Mouse (Mus musculus): ENCODE measurements around the gene Fuca2. TPM values are rescaled to one million over a fixed set of nuclear protein-coding genes. Genes with fewer than 3 reads are reported as not detected.
A peak's percentile ranks its signal among the peaks of the same experiment; 100 is the strongest.
"Not testable (repeated sequence)": the region's sequence is repeated elsewhere in the genome, so short reads cannot be mapped to it uniquely, and the experiment has no call there.

Fuca2 gene
- polyA plus RNA-seq, 1 experiment from 2014 or later = 64.0 TPM

- no peak for ATAC-seq (ENCODE audit: insufficient number of reproducible peaks, low FRiP score, low TSS enrichment, low read depth)
- no peak overlapping the region for H3K4me3 ChIP-seq
- peaks cover 4% of the 10 kb centered on the region; the same call in 1 of the 2 replicates for H3K4me1 ChIP-seq
- peaks cover 20% of the 10 kb centered on the region for H3K27me3 ChIP-seq
- no peaks in the 10 kb centered on the region for H3K9me3 ChIP-seq
- H3K27ac ChIP-seq = no peak overlapping the region
- no peaks in the 10 kb centered on the region for H3K36me3 ChIP-seq
- no peak overlapping the region for H3K9ac ChIP-seq
- 75% methylated on average over 6 of the region's 6 CpGs for WGBS
- H3K4me2 ChIP-seq = no peak overlapping the region
These were observed 20.0 kb upstream of the Fuca2 start for GRCm38 (mm10) chr10:13479341-13479740.

- Histone ChIP-seq H3K4me3 (no peak overlapping the region), H3K36me3 (no peaks in the 10 kb centered on the region), H3K9me3 (no peaks in the 10 kb centered on the region), H3K9ac (no peak overlapping the region), H3K27me3 (no peaks in the 10 kb centered on the region), H3K4me1 (no peaks in the 10 kb centered on the region), H3K4me2 (no peak overlapping the region), H3K27ac (no peak overlapping the region)
- 62% methylated on average over 4 of the region's 4 CpGs for WGBS
- no peak for ATAC-seq (ENCODE audit: insufficient number of reproducible peaks, low FRiP score, low TSS enrichment, low read depth)
These were observed 13.4 kb upstream of the Fuca2 start for GRCm38 (mm10) chr10:13485958-13486357.

- no peak overlapping the region for H3K4me2 ChIP-seq
- no peak for ATAC-seq (ENCODE audit: insufficient number of reproducible peaks, low FRiP score, low TSS enrichment, low read depth)
- H3K27me3 ChIP-seq = no peaks in the 10 kb centered on the region
- H3K4me3 ChIP-seq = no peak overlapping the region
- 70% methylated on average over 6 of the region's 6 CpGs for WGBS
- H3K36me3 ChIP-seq = no peaks in the 10 kb centered on the region
- H3K4me1 ChIP-seq = no peaks in the 10 kb centered on the region
- no peak overlapping the region for H3K9ac ChIP-seq
- H3K9me3 ChIP-seq = no peaks in the 10 kb centered on the region
- H3K27ac ChIP-seq = no peak overlapping the region
These were observed 9.7 kb upstream of the Fuca2 start for GRCm38 (mm10) chr10:13489671-13490070.

GRCm38 (mm10) chr10:13493978-13494686, 5.2 kb upstream of the Fuca2 start:
- H3K4me1 ChIP-seq = no peaks in the 10 kb centered on the region
- no peak overlapping the region for H3K27ac ChIP-seq
- no peak overlapping the region for H3K4me3 ChIP-seq
- no peak for ATAC-seq (ENCODE audit: insufficient number of reproducible peaks, low FRiP score, low TSS enrichment, low read depth)
- H3K9ac ChIP-seq = no peak overlapping the region
- no peaks in the 10 kb centered on the region for H3K27me3 ChIP-seq
- H3K9me3 ChIP-seq = no peaks in the 10 kb centered on the region
- WGBS = 85% methylated on average over 9 of the region's 9 CpGs
- H3K4me2 ChIP-seq = no peak overlapping the region
- no peaks in the 10 kb centered on the region for H3K36me3 ChIP-seq

DNA sequence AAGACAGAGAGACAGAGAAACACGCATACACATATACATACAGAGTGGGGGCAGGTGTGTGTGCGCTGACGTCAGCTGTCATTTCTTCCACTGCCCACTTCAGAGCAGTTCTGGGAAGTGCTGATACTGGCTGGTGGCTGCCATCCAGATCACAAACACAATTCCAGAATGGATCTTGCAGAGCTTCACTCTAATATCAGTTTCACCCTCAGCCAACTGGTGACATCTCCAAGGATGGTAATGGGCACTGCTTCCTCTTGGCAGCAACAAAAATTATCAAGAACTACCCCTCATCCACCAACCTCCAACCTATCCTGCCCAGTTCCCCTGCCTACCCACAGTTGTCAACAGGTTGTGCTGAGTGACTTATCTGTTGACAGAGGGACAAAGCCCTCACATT, 3.0 kb upstream of the Fuca2 start:
- ATAC-seq (ENCODE audit: insufficient number of reproducible peaks, low FRiP score, low TSS enrichment, low read depth) = no peak
- Histone ChIP-seq H3K4me2 (no peak overlapping the region), H3K27me3 (no peaks in the 10 kb centered on the region), H3K9ac (no peak overlapping the region), H3K9me3 (no peaks in the 10 kb centered on the region), H3K27ac (no peak overlapping the region), H3K4me3 (no peak overlapping the region), H3K36me3 (no peaks in the 10 kb centered on the region), H3K4me1 (0 out of 2 replicates have a peak, but pooled peaks cover 6% of the 10 kb centered on the region)
- 85% methylated on average over 3 of the region's 3 CpGs for WGBS

DNA sequence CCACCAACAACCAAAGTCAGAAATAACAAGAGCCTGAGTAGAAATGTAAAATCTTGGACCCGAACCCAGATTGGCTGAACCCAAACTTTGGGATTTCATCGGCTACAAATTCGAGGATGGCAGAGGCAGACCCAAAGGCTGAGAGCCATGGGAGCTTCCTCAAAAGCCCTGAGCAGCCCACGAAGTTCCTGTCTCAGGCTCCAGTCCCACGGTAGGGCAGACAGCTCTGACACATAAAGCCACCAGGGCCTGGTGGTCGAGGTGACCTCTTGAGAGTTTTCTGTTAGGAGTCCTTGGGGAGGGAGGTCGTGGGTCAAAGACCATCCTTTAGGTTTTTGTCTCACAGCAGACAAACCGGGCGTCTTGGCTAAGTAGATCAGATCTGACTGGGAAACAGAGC, 1.1 kb downstream of the Fuca2 start:
- peak overlapping the region; percentile 88 for H3K4me2 ChIP-seq
- H3K9ac ChIP-seq = no peak overlapping the region
- peak overlapping the region; percentile 60 for H3K4me3 ChIP-seq
- peaks cover 7% of the 10 kb centered on the region; the same call in 1 of the 2 replicates for H3K36me3 ChIP-seq
- peaks cover 11% of the 10 kb centered on the region; the same call in 1 of the 2 replicates for H3K4me1 ChIP-seq
- H3K27me3 ChIP-seq = no peaks in the 10 kb centered on the region
- no peak for ATAC-seq (ENCODE audit: insufficient number of reproducible peaks, low FRiP score, low TSS enrichment, low read depth)
- WGBS = 49% methylated on average over 9 of the region's 9 CpGs
- H3K27ac ChIP-seq = no peak overlapping the region
- no peaks in the 10 kb centered on the region for H3K9me3 ChIP-seq

DNA sequence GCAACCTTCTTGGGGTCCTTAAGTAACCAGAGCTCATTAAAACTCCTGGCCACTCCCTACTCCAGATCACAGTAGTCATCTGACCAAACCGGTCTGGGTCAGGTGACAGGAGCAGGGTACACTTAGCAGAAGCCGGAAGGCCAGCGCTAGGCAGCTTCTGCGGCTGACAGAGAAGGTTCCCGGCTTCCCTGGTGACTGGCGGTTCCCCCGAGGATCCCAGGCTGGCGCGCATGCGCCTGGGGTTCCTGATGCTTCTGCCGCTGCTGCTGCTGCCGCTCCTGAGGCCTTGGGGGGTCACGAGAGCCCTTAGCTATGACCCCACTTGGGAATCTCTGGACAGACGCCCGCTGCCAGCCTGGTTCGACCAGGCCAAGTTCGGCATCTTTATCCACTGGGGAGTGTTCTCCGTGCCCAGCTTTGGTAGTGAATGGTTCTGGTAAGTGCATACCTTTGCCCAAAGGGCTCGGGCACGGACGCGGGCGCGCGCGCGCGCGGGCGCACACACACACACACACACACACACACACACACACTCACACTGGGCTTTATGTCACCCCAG, 1.7 kb downstream of the Fuca2 start:
- Histone ChIP-seq H3K27me3 (no peaks in the 10 kb centered on the region), H3K4me3 (peak overlapping the region; percentile 60), H3K4me2 (peak overlapping the region; percentile 88), H3K36me3 (peaks cover 7% of the 10 kb centered on the region; the same call in 1 of the 2 replicates), H3K27ac (no peak overlapping the region), H3K9me3 (no peaks in the 10 kb centered on the region), H3K9ac (peak overlapping the region; percentile 52), H3K4me1 (peaks cover 11% of the 10 kb centered on the region; the same call in 1 of the 2 replicates)
- ATAC-seq (ENCODE audit: insufficient number of reproducible peaks, low FRiP score, low TSS enrichment, low read depth) = peak; percentile 73
- WGBS = 1% methylated on average over 30 of the region's 30 CpGs

DNA sequence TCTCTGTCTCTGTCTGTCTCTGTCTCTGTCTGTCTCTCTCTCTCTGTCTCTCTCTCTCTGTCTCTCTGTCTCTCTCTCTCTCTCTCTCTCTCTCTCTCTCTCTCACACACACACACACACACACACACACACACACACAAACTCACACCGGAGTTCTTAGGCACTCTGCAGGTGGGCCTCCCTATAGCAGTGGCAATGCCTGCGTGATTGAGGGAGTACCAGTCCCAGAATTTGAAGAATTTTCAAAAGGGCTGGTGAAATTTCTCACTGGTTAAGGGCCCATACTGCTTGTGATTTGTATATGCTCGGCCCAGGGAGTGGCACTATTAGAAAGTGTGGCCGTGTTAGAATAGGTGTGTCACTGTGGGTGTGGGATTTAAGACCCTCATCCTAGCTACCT, 2.2 kb downstream of the Fuca2 start:
- not testable (repeated sequence) for H3K27ac ChIP-seq; ATAC-seq (ENCODE audit: insufficient number of reproducible peaks, low FRiP score, low TSS enrichment, low read depth); H3K36me3 ChIP-seq; H3K27me3 ChIP-seq; H3K9me3 ChIP-seq
- WGBS = 50% methylated on average over 4 of the region's 4 CpGs
- Histone ChIP-seq H3K4me3 (peak overlapping the region; percentile 60), H3K9ac (0 out of 2 replicates have a peak overlapping the region, but pooled peaks have one; percentile 52), H3K4me1 (peaks cover 11% of the 10 kb centered on the region; the same call in 1 of the 2 replicates), H3K4me2 (peak overlapping the region; percentile 88)

DNA sequence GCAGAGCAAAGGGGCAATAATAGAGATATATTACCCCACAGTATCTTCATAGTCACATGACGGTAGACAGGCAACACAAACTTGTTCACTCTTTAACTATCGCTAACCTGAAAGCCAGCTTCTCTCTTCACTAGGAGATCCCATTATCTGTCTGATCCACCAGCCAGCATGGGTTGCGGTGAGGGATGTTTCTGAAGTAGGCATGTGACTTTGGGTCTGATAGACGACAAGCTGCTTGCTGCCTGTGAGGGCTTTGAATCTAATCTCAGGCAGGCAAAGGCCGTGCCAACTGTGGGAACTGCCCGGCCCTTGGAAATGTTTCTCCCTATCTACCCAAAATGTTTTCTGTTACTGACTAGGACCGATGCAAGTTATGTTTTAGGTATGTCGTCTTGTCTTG, 3.0 kb downstream of the Fuca2 start:
- Histone ChIP-seq H3K4me2 (no peak overlapping the region), H3K9ac (no peak overlapping the region), H3K36me3 (peaks cover 7% of the 10 kb centered on the region; the same call in 1 of the 2 replicates), H3K27ac (no peak overlapping the region), H3K27me3 (no peaks in the 10 kb centered on the region), H3K9me3 (no peaks in the 10 kb centered on the region), H3K4me3 (no peak overlapping the region), H3K4me1 (peaks cover 11% of the 10 kb centered on the region; the same call in 1 of the 2 replicates)
- ATAC-seq (ENCODE audit: insufficient number of reproducible peaks, low FRiP score, low TSS enrichment, low read depth) = no peak
- 84% methylated on average over 8 of the region's 8 CpGs for WGBS

GRCm38 (mm10) chr10:13521857-13522256, 22.5 kb downstream of the Fuca2 start:
- WGBS = 81% methylated on average over 4 of the region's 4 CpGs
- Histone ChIP-seq H3K4me3 (no peak overlapping the region), H3K4me2 (no peak overlapping the region), H3K4me1 (no peaks in the 10 kb centered on the region), H3K27me3 (no peaks in the 10 kb centered on the region), H3K9me3 (no peaks in the 10 kb centered on the region), H3K9ac (no peak overlapping the region), H3K36me3 (peaks cover 10% of the 10 kb centered on the region), H3K27ac (no peak overlapping the region)
- no peak for ATAC-seq (ENCODE audit: insufficient number of reproducible peaks, low FRiP score, low TSS enrichment, low read depth)

GRCm38 (mm10) chr10:13528155-13528554, 28.8 kb downstream of the Fuca2 start:
- WGBS = 92% methylated on average over 4 of the region's 4 CpGs

GRCm38 (mm10) chr10:13534751-13535150, 35.4 kb downstream of the Fuca2 start:
- H3K4me1 ChIP-seq = no peaks in the 10 kb centered on the region
- no peak overlapping the region for H3K9ac ChIP-seq
- H3K27ac ChIP-seq = no peak overlapping the region
- no peaks in the 10 kb centered on the region for H3K27me3 ChIP-seq
- no peaks in the 10 kb centered on the region for H3K9me3 ChIP-seq
- no peak overlapping the region for H3K4me3 ChIP-seq
- WGBS = 80% methylated on average over 3 of the region's 3 CpGs
- H3K36me3 ChIP-seq = peaks cover 46% of the 10 kb centered on the region
- H3K4me2 ChIP-seq = no peak overlapping the region
- ATAC-seq (ENCODE audit: insufficient number of reproducible peaks, low FRiP score, low TSS enrichment, low read depth) = no peak

More at GRCm38 (mm10) chr10:13528155-13528554, 28.8 kb downstream of the Fuca2 start:
- Histone ChIP-seq H3K4me2 (no peak overlapping the region), H3K4me1 (no peaks in the 10 kb centered on the region), H3K27ac (no peak overlapping the region), H3K36me3 (peaks cover 44% of the 10 kb centered on the region), H3K4me3 (no peak overlapping the region), H3K9ac (no peak overlapping the region), H3K27me3 (no peaks in the 10 kb centered on the region), H3K9me3 (no peaks in the 10 kb centered on the region)
- ATAC-seq (ENCODE audit: insufficient number of reproducible peaks, low FRiP score, low TSS enrichment, low read depth) = no peak

Measured in limb, embryonic 15.5 days (tissue).